Mouse (Mus musculus) forebrain, embryonic 12.5 days (tissue): ENCODE measurements at regions not wholly inside any gene's neighbourhood (a gene's known extent, or its start where the extent isn't known, plus 50 kb on each side); places are given as distances from the start of the nearest gene placed in this dataset.

Source experiments
- ATAC-seq: fragments of 200-750 bp; cut with Nextera tagmentation; 2 replicates; pipeline ENCODE4 v1.8.0; 2017; ENCODE audit warnings: moderate TSS enrichment; ENCODE audit not compliant: low FRiP score
- H3K27ac ChIP-seq: fragments of 300-500 bp; sonication (generic); 2 replicates; pipeline ENCODE4 v1.5.1; 2016; ENCODE audit warnings: mild to moderate bottlenecking
- H3K27me3 ChIP-seq: fragments of 300-500 bp; sonication (generic); 2 replicates; pipeline ENCODE4 v1.6.1; 2016; ENCODE audit warnings: mild to moderate bottlenecking
- H3K36me3 ChIP-seq: fragments of 300-500 bp; sonication (generic); replicated peaks from 2 replicates; pipeline ENCODE4 v1.6.1; 2016; ENCODE audit warnings: mild to moderate bottlenecking
- H3K4me1 ChIP-seq: fragments of 300-500 bp; sonication (generic); 2 replicates; pipeline ENCODE4 v1.6.1; 2016
- H3K4me2 ChIP-seq: fragments of 300-500 bp; sonication (generic); 2 replicates; pipeline ENCODE4 v1.6.1; 2016; ENCODE audit warnings: mild to moderate bottlenecking, moderate library complexity
- H3K4me3 ChIP-seq: fragments of 300-500 bp; sonication (generic); replicated peaks from 2 replicates; pipeline ENCODE4 v1.5.1; 2016; ENCODE audit warnings: mild to moderate bottlenecking
- H3K9ac ChIP-seq: fragments of 300-500 bp; sonication (generic); 2 replicates; pipeline ENCODE4 v1.6.1; 2016; ENCODE audit warnings: mild to moderate bottlenecking
- H3K9me3 ChIP-seq: fragments of 300-500 bp; sonication (generic); 2 replicates; pipeline ENCODE4 v1.6.1; 2016
- WGBS: fragments of 180-500 bp; shearing (Covaris S2); methylation state at CpG from one replicate; pipeline ENCODE4 v1.1.7; 2016; 5-methylcytosine and 5-hydroxymethylcytosine counted together

DNA sequence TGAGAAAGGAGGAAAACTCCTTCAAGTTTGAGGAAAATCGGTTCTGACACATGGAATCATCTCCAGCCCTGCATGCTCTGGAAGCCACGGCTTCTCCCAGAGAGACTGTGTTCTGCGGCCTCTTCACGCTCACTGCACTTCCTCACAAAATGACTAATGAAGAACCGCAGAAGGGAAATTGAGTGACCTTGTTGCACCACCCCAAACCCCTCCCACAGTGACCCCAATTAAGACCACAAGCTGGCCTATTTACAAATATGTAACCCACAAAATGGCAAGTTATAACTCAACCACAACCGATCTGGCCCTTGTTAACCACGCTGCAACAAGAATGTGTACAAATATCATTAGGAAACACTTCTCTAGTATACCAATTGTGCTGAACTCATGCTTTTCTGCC is 194.2 kb downstream of the Tm2d1 start:
- Histone ChIP-seq H3K9ac (no peak overlapping the region), H3K27me3 (no peaks in the 10 kb centered on the region), H3K27ac (no peak overlapping the region), H3K9me3 (no peaks in the 10 kb centered on the region), H3K4me1 (no peaks in the 10 kb centered on the region), H3K36me3 (no peaks in the 10 kb centered on the region), H3K4me2 (no peak overlapping the region), H3K4me3 (no peak overlapping the region)
- no peak for ATAC-seq
- 84% methylated on average over 7 of the region's 7 CpGs for WGBS

- no peak for ATAC-seq
- WGBS = 90% methylated on average over 2 of the region's 2 CpGs
- no peaks in the 10 kb centered on the region for H3K4me1 ChIP-seq
- no peaks in the 10 kb centered on the region for H3K9me3 ChIP-seq
- H3K4me2 ChIP-seq = no peak overlapping the region
- H3K36me3 ChIP-seq = no peaks in the 10 kb centered on the region
- no peak overlapping the region for H3K9ac ChIP-seq
- H3K27me3 ChIP-seq = no peaks in the 10 kb centered on the region
- H3K4me3 ChIP-seq = no peak overlapping the region
- H3K27ac ChIP-seq = no peak overlapping the region
These were observed 196.1 kb downstream of the Tm2d1 start for GRCm38 (mm10) chr4:98187038-98187437.

DNA sequence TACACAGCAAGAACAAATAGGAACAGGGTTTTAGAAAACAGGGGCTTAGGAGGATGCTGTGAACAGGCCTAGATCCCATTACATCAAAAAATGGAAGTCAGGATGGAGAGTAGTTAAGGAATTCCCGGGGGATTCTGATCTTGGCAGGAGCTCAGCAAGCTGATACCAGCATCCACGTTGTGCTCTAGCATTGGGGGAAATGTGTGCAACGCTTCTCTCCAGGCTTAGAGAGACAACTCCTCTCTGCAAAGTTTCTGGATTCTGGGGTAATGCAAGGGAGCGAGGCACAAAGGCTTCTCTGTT is 201.1 kb downstream of the Tm2d1 start:
- H3K4me3 ChIP-seq = no peak overlapping the region
- H3K4me1 ChIP-seq = 0 out of 2 replicates have a peak, but pooled peaks cover 5% of the 10 kb centered on the region
- no peaks in the 10 kb centered on the region for H3K27me3 ChIP-seq
- no peak for ATAC-seq
- H3K36me3 ChIP-seq = no peaks in the 10 kb centered on the region
- no peak overlapping the region for H3K9ac ChIP-seq
- WGBS = 50% methylated on average over 4 of the region's 4 CpGs
- H3K4me2 ChIP-seq = no peak overlapping the region
- no peak overlapping the region for H3K27ac ChIP-seq
- no peaks in the 10 kb centered on the region for H3K9me3 ChIP-seq

- no peak overlapping the region for H3K9ac ChIP-seq
- no peak overlapping the region for H3K27ac ChIP-seq
- ATAC-seq = no peak
- no peaks in the 10 kb centered on the region for H3K9me3 ChIP-seq
- H3K36me3 ChIP-seq = no peaks in the 10 kb centered on the region
- no peak overlapping the region for H3K4me2 ChIP-seq
- no peak overlapping the region for H3K4me3 ChIP-seq
- H3K27me3 ChIP-seq = no peaks in the 10 kb centered on the region
- 0 out of 2 replicates have a peak, but pooled peaks cover 5% of the 10 kb centered on the region for H3K4me1 ChIP-seq
- 82% methylated on average over 12 of the region's 12 CpGs for WGBS
These were observed 201.7 kb downstream of the Tm2d1 start for GRCm38 (mm10) chr4:98181185-98182052.

DNA sequence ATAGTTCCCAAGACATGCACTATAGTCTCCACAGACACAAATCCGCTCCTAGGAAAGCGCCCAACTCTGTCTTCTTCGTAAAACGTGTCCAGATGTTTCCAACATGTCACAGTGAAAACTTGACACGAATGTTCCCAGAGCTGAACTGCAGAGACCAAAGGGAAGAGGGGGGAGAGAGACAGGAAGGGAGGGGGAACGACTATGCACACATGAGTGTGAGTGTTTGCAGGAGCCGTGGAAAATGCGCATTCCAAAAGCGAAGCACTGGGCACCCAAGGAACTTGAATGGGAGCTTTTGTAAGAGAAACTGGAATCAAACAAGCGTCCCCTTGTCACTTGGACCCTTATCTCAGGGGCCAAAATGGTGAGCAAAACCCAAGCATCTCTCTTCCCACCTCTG is 202.8 kb downstream of the Tm2d1 start:
- no peaks in the 10 kb centered on the region for H3K36me3 ChIP-seq
- no peak overlapping the region for H3K4me2 ChIP-seq
- 0 out of 2 replicates have a peak, but pooled peaks cover 5% of the 10 kb centered on the region for H3K4me1 ChIP-seq
- ATAC-seq = no peak
- no peak overlapping the region for H3K4me3 ChIP-seq
- no peak overlapping the region for H3K27ac ChIP-seq
- no peak overlapping the region for H3K9ac ChIP-seq
- WGBS = 68% methylated on average over 10 of the region's 10 CpGs
- H3K9me3 ChIP-seq = no peaks in the 10 kb centered on the region
- H3K27me3 ChIP-seq = no peaks in the 10 kb centered on the region
